Mouse (Mus musculus): ENCODE measurements at regions not wholly inside any gene's neighbourhood (a gene's known extent, or its start where the extent isn't known, plus 50 kb on each side); places are given as distances from the start of the nearest gene placed in this dataset.

GRCm38 (mm10) chr17:45910245-45910644 is 121.9 kb downstream of the Vegfa start:
- in situ Hi-C loops (cut with MboI; ENCODE audit: low sequenced_read_pairs in 2 of 2, unreplicated experiment in 2 of 2), result no loop called here
- H3K4me3 ChIP-seq (ENCODE audit: insufficient read depth in 1 of 2, low read depth in 1 of 2, low read length in 2 of 2, poor library complexity in 1 of 2, severe bottlenecking in 1 of 2), result no peak overlapping the region

DNA sequence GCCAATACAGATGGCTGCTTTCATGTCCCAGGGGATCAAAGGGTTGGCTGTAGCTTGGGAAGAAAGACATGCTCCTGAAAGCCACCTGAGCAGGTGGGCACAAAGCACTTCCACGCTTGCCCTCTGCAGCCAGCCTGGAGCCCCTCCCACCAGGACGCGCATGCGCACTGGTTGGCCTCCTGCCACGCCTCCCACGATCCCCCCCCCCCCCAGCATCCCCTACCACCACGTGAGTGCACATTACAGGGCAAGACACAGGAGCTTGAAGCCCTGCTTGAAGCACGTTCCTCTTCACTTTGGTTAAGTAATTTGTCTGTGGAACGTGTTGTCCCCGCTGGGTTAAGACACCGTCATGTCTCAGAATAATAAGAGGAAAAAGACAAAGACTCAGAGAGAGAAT is 124.6 kb downstream of the Vegfa start:
- TF ChIP-seq HCFC1 (IDR thresholded peaks at IDR 0.05; ENCODE audit: borderline replicate concordance, insufficient read depth, low read length) (no peak), ZC3H11A (IDR thresholded peaks at IDR 0.05; ENCODE audit: borderline replicate concordance, low read depth, low read length) (no peak), CHD2 (IDR thresholded peaks at IDR 0.05; ENCODE audit: low read depth, low read length) (no peak), MAFK (IDR thresholded peaks at IDR 0.05; ENCODE audit: insufficient read depth, low read depth, low read length) (no peak), ZNF384 (IDR thresholded peaks at IDR 0.05; ENCODE audit: low read depth, low read length) (no peak)

More at GRCm38 (mm10) chr17:45910245-45910644, 121.9 kb downstream of the Vegfa start:
- H3K9me3 ChIP-seq (ENCODE audit: control insufficient read depth, insufficient read depth, low read depth, low read length), result no peaks in the 10 kb centered on the region
- H3K9ac ChIP-seq (ENCODE audit: insufficient read depth, low read depth, low read length, poor library complexity, severe bottlenecking), result no peak overlapping the region
- H3K27ac ChIP-seq (ENCODE audit: insufficient read depth, low read depth, low read length, poor library complexity, severe bottlenecking), result no peak overlapping the region
- peaks cover 4 to 7% of the 10 kb centered on the region in 2 experiments; a peak in 2 of 4 replicates for H3K4me1 ChIP-seq (ENCODE audit: control insufficient read depth in 2 of 2, insufficient read depth in 2 of 2, low read length in 2 of 2, poor library complexity in 1 of 2)
- no peaks in the 10 kb centered on the region for H3K36me3 ChIP-seq (ENCODE audit: control insufficient read depth, insufficient read depth, low read length, poor library complexity, severe bottlenecking)
- TF ChIP-seq ZNF384 (IDR thresholded peaks at IDR 0.05; ENCODE audit: low read depth, low read length) (no peak), HCFC1 (IDR thresholded peaks at IDR 0.05; ENCODE audit: borderline replicate concordance, insufficient read depth, low read length) (no peak), CHD2 (IDR thresholded peaks at IDR 0.05; ENCODE audit: low read depth, low read length) (no peak), ZC3H11A (IDR thresholded peaks at IDR 0.05; ENCODE audit: borderline replicate concordance, low read depth, low read length) (no peak), MAFK (IDR thresholded peaks at IDR 0.05; ENCODE audit: insufficient read depth, low read depth, low read length) (no peak)
- no peak for DNase-seq (ENCODE audit: low read depth, low spot score)

DNA sequence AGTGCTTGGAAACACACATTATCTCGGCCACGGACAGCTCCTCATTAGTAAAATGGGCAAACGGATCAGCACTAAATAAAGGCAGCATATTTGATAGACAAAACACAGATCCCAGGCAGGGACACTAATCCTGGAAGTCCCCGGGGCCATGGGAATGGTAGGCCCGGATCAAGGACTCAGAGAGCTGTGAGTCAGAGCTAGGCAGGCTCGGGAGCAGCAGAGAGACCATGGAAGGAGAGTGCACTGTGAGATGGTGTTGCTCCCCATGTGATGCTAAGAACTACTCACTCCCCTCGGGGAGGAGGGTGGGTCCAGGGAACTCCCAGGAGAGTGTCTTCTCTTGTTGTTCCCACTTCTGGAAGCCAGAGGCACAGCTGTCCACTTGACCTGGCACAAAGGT is 126.6 kb downstream of the Vegfa start:
- no peak overlapping the region for H3K27ac ChIP-seq (ENCODE audit: insufficient read depth, low read depth, low read length, poor library complexity, severe bottlenecking)
- TF ChIP-seq ZNF384 (IDR thresholded peaks at IDR 0.05; ENCODE audit: low read depth, low read length) (no peak), CHD2 (IDR thresholded peaks at IDR 0.05; ENCODE audit: low read depth, low read length) (no peak), HCFC1 (IDR thresholded peaks at IDR 0.05; ENCODE audit: borderline replicate concordance, insufficient read depth, low read length) (no peak), ZC3H11A (IDR thresholded peaks at IDR 0.05; ENCODE audit: borderline replicate concordance, low read depth, low read length) (no peak), MAFK (IDR thresholded peaks at IDR 0.05; ENCODE audit: insufficient read depth, low read depth, low read length) (no peak)
- H3K36me3 ChIP-seq (ENCODE audit: control insufficient read depth, insufficient read depth, low read length, poor library complexity, severe bottlenecking), result no peaks in the 10 kb centered on the region
- no peaks in the 10 kb centered on the region for H3K9me3 ChIP-seq (ENCODE audit: control insufficient read depth, insufficient read depth, low read depth, low read length)
- H3K4me3 ChIP-seq (ENCODE audit: insufficient read depth in 1 of 2, low read depth in 1 of 2, low read length in 2 of 2, poor library complexity in 1 of 2, severe bottlenecking in 1 of 2), result no peak overlapping the region
- H3K9ac ChIP-seq (ENCODE audit: insufficient read depth, low read depth, low read length, poor library complexity, severe bottlenecking), result no peak overlapping the region
- in situ Hi-C loops (cut with MboI; ENCODE audit: low sequenced_read_pairs in 2 of 2, unreplicated experiment in 2 of 2), result no loop called here
- DNase-seq (ENCODE audit: low read depth, low spot score), result no peak
- peaks cover 2 to 4% of the 10 kb centered on the region in 2 experiments for H3K4me1 ChIP-seq (ENCODE audit: control insufficient read depth in 2 of 2, insufficient read depth in 2 of 2, low read length in 2 of 2, poor library complexity in 1 of 2)

More for the DNA sequence above, 124.6 kb downstream of the Vegfa start:
- in situ Hi-C loops (cut with MboI; ENCODE audit: low sequenced_read_pairs in 2 of 2, unreplicated experiment in 2 of 2), result no loop called here
- no peak for DNase-seq (ENCODE audit: low read depth, low spot score)
- H3K9ac ChIP-seq (ENCODE audit: insufficient read depth, low read depth, low read length, poor library complexity, severe bottlenecking), result no peak overlapping the region
- no peaks in the 10 kb centered on the region for H3K36me3 ChIP-seq (ENCODE audit: control insufficient read depth, insufficient read depth, low read length, poor library complexity, severe bottlenecking)
- no peaks in the 10 kb centered on the region for H3K9me3 ChIP-seq (ENCODE audit: control insufficient read depth, insufficient read depth, low read depth, low read length)
- no peak overlapping the region for H3K27ac ChIP-seq (ENCODE audit: insufficient read depth, low read depth, low read length, poor library complexity, severe bottlenecking)
- no peak overlapping the region for H3K4me3 ChIP-seq (ENCODE audit: insufficient read depth in 1 of 2, low read depth in 1 of 2, low read length in 2 of 2, poor library complexity in 1 of 2, severe bottlenecking in 1 of 2)
- H3K4me1 ChIP-seq (ENCODE audit: control insufficient read depth in 2 of 2, insufficient read depth in 2 of 2, low read length in 2 of 2, poor library complexity in 1 of 2), result peaks cover 4 to 7% of the 10 kb centered on the region in 2 experiments

- in situ Hi-C loops (cut with MboI; ENCODE audit: low sequenced_read_pairs in 2 of 2, unreplicated experiment in 2 of 2), result no loop called here
- TF ChIP-seq ZC3H11A (IDR thresholded peaks at IDR 0.05; ENCODE audit: borderline replicate concordance, low read depth, low read length) (no peak), MAFK (IDR thresholded peaks at IDR 0.05; ENCODE audit: insufficient read depth, low read depth, low read length) (no peak), CHD2 (IDR thresholded peaks at IDR 0.05; ENCODE audit: low read depth, low read length) (no peak)
- H3K36me3 ChIP-seq (ENCODE audit: control insufficient read depth, insufficient read depth, low read length, poor library complexity, severe bottlenecking), result no peaks in the 10 kb centered on the region
- H3K9me3 ChIP-seq (ENCODE audit: control insufficient read depth, insufficient read depth, low read depth, low read length), result no peaks in the 10 kb centered on the region
- no peak overlapping the region for H3K9ac ChIP-seq (ENCODE audit: insufficient read depth, low read depth, low read length, poor library complexity, severe bottlenecking)
- H3K4me3 ChIP-seq (ENCODE audit: insufficient read depth in 1 of 2, low read depth in 1 of 2, low read length in 2 of 2, poor library complexity in 1 of 2, severe bottlenecking in 1 of 2), result no peak overlapping the region
- DNase-seq (ENCODE audit: low read depth, low spot score), result no peak
- H3K27ac ChIP-seq (ENCODE audit: insufficient read depth, low read depth, low read length, poor library complexity, severe bottlenecking), result no peak overlapping the region
- H3K4me1 ChIP-seq (ENCODE audit: control insufficient read depth in 2 of 2, insufficient read depth in 2 of 2, low read length in 2 of 2, poor library complexity in 1 of 2), result peaks cover 2 to 4% of the 10 kb centered on the region in 2 experiments
These were observed 127.9 kb downstream of the Vegfa start for GRCm38 (mm10) chr17:45904251-45904650.

DNA sequence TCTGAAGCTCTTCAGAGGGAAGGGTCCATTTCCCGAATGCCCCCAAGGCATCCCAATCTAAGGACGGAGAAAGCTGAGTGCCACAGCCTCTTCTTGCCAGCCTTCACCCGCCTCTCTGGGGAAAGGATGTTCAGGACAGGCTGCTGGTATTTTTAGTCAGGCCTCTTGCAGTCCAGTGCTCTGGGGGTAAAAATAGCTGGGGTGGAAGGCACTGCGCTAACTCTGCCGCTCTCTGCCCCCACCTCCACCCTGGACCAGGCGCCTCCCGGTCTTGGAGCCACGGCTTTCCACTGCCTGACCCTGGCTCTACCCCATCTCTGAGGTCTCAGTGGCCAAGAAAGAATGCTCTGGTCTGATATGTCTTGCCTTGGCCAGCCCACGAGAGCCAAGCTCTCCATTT is 128.9 kb downstream of the Vegfa start:
- in situ Hi-C loops (cut with MboI; ENCODE audit: low sequenced_read_pairs in 2 of 2, unreplicated experiment in 2 of 2), result no loop called here
- Histone ChIP-seq H3K4me3 (ENCODE audit: insufficient read depth in 1 of 2, low read depth in 1 of 2, low read length in 2 of 2, poor library complexity in 1 of 2, severe bottlenecking in 1 of 2) (no peak overlapping the region), H3K36me3 (ENCODE audit: control insufficient read depth, insufficient read depth, low read length, poor library complexity, severe bottlenecking) (no peaks in the 10 kb centered on the region), H3K9ac (ENCODE audit: insufficient read depth, low read depth, low read length, poor library complexity, severe bottlenecking) (no peak overlapping the region), H3K27ac (ENCODE audit: insufficient read depth, low read depth, low read length, poor library complexity, severe bottlenecking) (no peak overlapping the region), H3K9me3 (ENCODE audit: control insufficient read depth, insufficient read depth, low read depth, low read length) (no peaks in the 10 kb centered on the region), H3K4me1 (ENCODE audit: control insufficient read depth in 2 of 2, insufficient read depth in 2 of 2, low read length in 2 of 2, poor library complexity in 1 of 2) (peaks cover 2 to 4% of the 10 kb centered on the region in 2 experiments)
- no peak for DNase-seq (ENCODE audit: low read depth, low spot score)
- no peak for TF ChIP-seq CHD2 (IDR thresholded peaks at IDR 0.05; ENCODE audit: low read depth, low read length)
- no peak for TF ChIP-seq MAFK (IDR thresholded peaks at IDR 0.05; ENCODE audit: insufficient read depth, low read depth, low read length)
- TF ChIP-seq ZC3H11A (IDR thresholded peaks at IDR 0.05; ENCODE audit: borderline replicate concordance, low read depth, low read length), result no peak
- TF ChIP-seq HCFC1 (IDR thresholded peaks at IDR 0.05; ENCODE audit: borderline replicate concordance, insufficient read depth, low read length), result no peak
- no peak for TF ChIP-seq ZNF384 (IDR thresholded peaks at IDR 0.05; ENCODE audit: low read depth, low read length)
